8 mouse cellular contexts compared by ENCODE assay signal in genomic region chr7:45465549-45465948, GRCm38 (mm10). TPM values are rescaled to one million over a fixed set of nuclear protein-coding genes. Genes with fewer than 3 reads are reported as not detected.
DNase-seq lines count a peak whose midpoint lies in the region; ATAC-seq and TF ChIP-seq lines count a peak whose summit lies in the region.

No protein-coding gene starts in this region.

- H3K4me3 ChIP-seq in cerebellum, adult 2 months (replicated peaks; ENCODE audit: insufficient read depth, low read depth, low read length): peak overlapping the region; percentile 71
- peak overlapping the region; percentile 76 for H3K4me3 ChIP-seq in C2C12 (ENCODE audit: insufficient read depth, poor library complexity, severe bottlenecking)
- peak overlapping the region; percentile 84 for H3K4me3 ChIP-seq in forebrain, embryonic 15.5 days
- peak overlapping the region; percentile 87 for H3K4me3 ChIP-seq in limb, embryonic 12.5 days (replicated peaks)
- peak overlapping the region; percentile 82 for H3K4me3 ChIP-seq in stomach, embryonic 16.5 days (replicated peaks; ENCODE audit: low read length)

- peaks cover 42% of the 10 kb centered on the region for H3K36me3 ChIP-seq in C2C12 (ENCODE audit: control insufficient read depth, insufficient read depth)
- peaks cover 29% of the 10 kb centered on the region for H3K36me3 ChIP-seq in forebrain, embryonic 15.5 days
- H3K36me3 ChIP-seq in limb, embryonic 12.5 days: peaks cover 49% of the 10 kb centered on the region
- H3K36me3 ChIP-seq in stomach, embryonic 16.5 days (ENCODE audit: control insufficient read depth, insufficient read depth, low read length): peaks cover 5% of the 10 kb centered on the region; the same call in 1 of the 2 replicates

- H3K27ac ChIP-seq in cerebellum, adult 2 months (ENCODE audit: insufficient read depth, low read length): no peak overlapping the region
- H3K27ac ChIP-seq in forebrain, embryonic 15.5 days (replicated peaks): no peak overlapping the region
- no peak overlapping the region for H3K27ac ChIP-seq in limb, embryonic 12.5 days
- no peak overlapping the region for H3K27ac ChIP-seq in stomach, embryonic 16.5 days (ENCODE audit: low read length)

- no peak for TF ChIP-seq POLR2A in cerebellum, adult 2 months (IDR thresholded peaks at IDR 0.05; ENCODE audit: borderline replicate concordance, insufficient read depth, low read length)

- H3K9me3 ChIP-seq in forebrain, embryonic 15.5 days: no peaks in the 10 kb centered on the region
- no peaks in the 10 kb centered on the region for H3K9me3 ChIP-seq in limb, embryonic 12.5 days
- no peaks in the 10 kb centered on the region for H3K9me3 ChIP-seq in stomach, embryonic 16.5 days (replicated peaks; ENCODE audit: control insufficient read depth, low read length)

- H3K4me1 ChIP-seq in cerebellum, adult 2 months (ENCODE audit: control insufficient read depth, insufficient read depth, low read length): no peaks in the 10 kb centered on the region; the same call in 1 of the 2 replicates
- peaks cover 30% of the 10 kb centered on the region for H3K4me1 ChIP-seq in forebrain, embryonic 15.5 days
- peaks cover 23% of the 10 kb centered on the region for H3K4me1 ChIP-seq in limb, embryonic 12.5 days (replicated peaks)
- H3K4me1 ChIP-seq in stomach, embryonic 16.5 days (ENCODE audit: control insufficient read depth, insufficient read depth, low read length): peaks cover 23% of the 10 kb centered on the region

- H3K79me3 ChIP-seq in C2C12 (ENCODE audit: low read depth): peaks cover 36% of the 10 kb centered on the region

- H3K27me3 ChIP-seq in cerebellum, adult 2 months (ENCODE audit: control insufficient read depth, insufficient read depth, low read length): no peaks in the 10 kb centered on the region
- no peaks in the 10 kb centered on the region for H3K27me3 ChIP-seq in C2C12 (ENCODE audit: control insufficient read depth, insufficient read depth, insufficient read length)
- no peaks in the 10 kb centered on the region for H3K27me3 ChIP-seq in forebrain, embryonic 15.5 days
- no peaks in the 10 kb centered on the region for H3K27me3 ChIP-seq in limb, embryonic 12.5 days
- no peaks in the 10 kb centered on the region for H3K27me3 ChIP-seq in stomach, embryonic 16.5 days (ENCODE audit: control insufficient read depth, insufficient read depth, low read length)

- H3ac ChIP-seq in C2C12 (ENCODE audit: control insufficient read depth, insufficient read length, low read depth): peak overlapping the region; percentile 75

- TF ChIP-seq CTCF in cerebellum, adult 2 months (IDR thresholded peaks at IDR 0.05; ENCODE audit: borderline replicate concordance, insufficient read depth, low read depth, low read length): no peak
- no peak for TF ChIP-seq CTCF in C2C12 (IDR thresholded peaks at IDR 0.05; ENCODE audit: control insufficient read depth, insufficient read depth, insufficient read length)

- H3K4me2 ChIP-seq in forebrain, embryonic 15.5 days (replicated peaks): peak overlapping the region; percentile 67
- H3K4me2 ChIP-seq in limb, embryonic 12.5 days: peak overlapping the region; percentile 90
- peak overlapping the region; percentile 86 for H3K4me2 ChIP-seq in stomach, embryonic 16.5 days (ENCODE audit: low read depth, low read length)

- WGBS in cerebellum, adult 2 months: 33% methylated on average over 9 of the region's 9 CpGs
- 76% methylated on average over 9 of the region's 9 CpGs for WGBS in forebrain, embryonic 15.5 days
- WGBS in limb, embryonic 12.5 days: 82% methylated on average over 9 of the region's 9 CpGs
- 68% methylated on average over 9 of the region's 9 CpGs for WGBS in stomach, embryonic 16.5 days

- ATAC-seq in forebrain, embryonic 15.5 days (replicated peaks): no peak
- no peak for ATAC-seq in limb, embryonic 12.5 days (ENCODE audit: insufficient number of reproducible peaks, insufficient read depth, low FRiP score, low TSS enrichment, low read depth)
- no peak for ATAC-seq in stomach, embryonic 16.5 days (ENCODE audit: insufficient read depth, low FRiP score)

- DNase-seq in cerebellum, adult 2 months: peak in 1 of 2 experiments; percentile 37
- no peak for DNase-seq in cerebellum, adult 18-20 months
- no peak for DNase-seq in frontal cortex, postnatal 14 days (ENCODE audit: low spot score in 2 of 2)
- DNase-seq in adipocyte (ENCODE audit: low spot score): no peak

- H3K79me2 ChIP-seq in C2C12 (ENCODE audit: control insufficient read depth, insufficient read depth): peaks cover 44% of the 10 kb centered on the region

- peak overlapping the region; percentile 88 for H3K9ac ChIP-seq in forebrain, embryonic 15.5 days (replicated peaks)
- H3K9ac ChIP-seq in limb, embryonic 12.5 days (replicated peaks): peak overlapping the region; percentile 79; the same call in 1 of the 2 replicates
- peak overlapping the region; percentile 88; the same call in 1 of the 2 replicates for H3K9ac ChIP-seq in stomach, embryonic 16.5 days (ENCODE audit: low read length)

TF ChIP-seq in C2C12, 6 proteins besides CTCF, POLR2A, EP300 and RAD21:
- TF ChIP-seq USF1 (IDR thresholded peaks at IDR 0.05; ENCODE audit: low read depth) (no peak), MYOG (IDR thresholded peaks at IDR 0.05; ENCODE audit: control insufficient read depth, extremely low read depth, insufficient read length) (no peak), MYOD1 (IDR thresholded peaks at IDR 0.05; ENCODE audit: control insufficient read depth, insufficient read length, low read depth) (no peak), MAX (IDR thresholded peaks at IDR 0.05) (no peak), CEBPB (IDR thresholded peaks at IDR 0.05; ENCODE audit: low read depth) (no peak), FOSL1 (IDR thresholded peaks at IDR 0.05; ENCODE audit: insufficient read depth, low read length, poor library complexity, severe bottlenecking) (no peak)

RNA-seq across cellular contexts. Expression of gene Bax, which starts 1.1 kb away (rescaled TPM):
- polyA plus RNA-seq in cerebellum, adult 2 months (2012; rRNA removed): 102 and 103 TPM in 2 replicates
- 642 TPM for polyA plus RNA-seq in C2C12 (2012; fragmentation: generic; extraction: Trizol)
- 288 and 289 TPM in 2 replicates for polyA plus RNA-seq in forebrain, embryonic 15.5 days (2015; fragmentation: Nextera tagmentation; extraction: Ambion mirVana)
- 224 and 230 TPM in 2 replicates for polyA plus RNA-seq in limb, embryonic 12.5 days (2016; fragmentation: Nextera tagmentation; extraction: Ambion mirVana)
- polyA plus RNA-seq in stomach, embryonic 16.5 days (2015; fragmentation: Nextera tagmentation; extraction: Ambion mirVana): 116 and 142 TPM in 2 replicates

RNA-seq across cellular contexts. Expression of gene Ftl1, which starts 5.9 kb away (rescaled TPM):
- polyA plus RNA-seq in cerebellum, adult 2 months (2012; rRNA removed): 463 and 480 TPM in 2 replicates
- polyA plus RNA-seq in C2C12 (2012; fragmentation: generic; extraction: Trizol): 14,288 TPM
- 6,132 and 6,335 TPM in 2 replicates for polyA plus RNA-seq in forebrain, embryonic 15.5 days (2015; fragmentation: Nextera tagmentation; extraction: Ambion mirVana)
- polyA plus RNA-seq in limb, embryonic 12.5 days (2016; fragmentation: Nextera tagmentation; extraction: Ambion mirVana): 4,887 and 4,953 TPM in 2 replicates
- 4,462 and 4,467 TPM in 2 replicates for polyA plus RNA-seq in stomach, embryonic 16.5 days (2015; fragmentation: Nextera tagmentation; extraction: Ambion mirVana)

RNA-seq across cellular contexts. Expression of gene Tulp2, which starts 16.1 kb away (rescaled TPM):
- 0.10 TPM in 1 of 2 replicates, not detected in the other for polyA plus RNA-seq in cerebellum, adult 2 months (2012; rRNA removed)
- not detected for polyA plus RNA-seq in C2C12 (2012; fragmentation: generic; extraction: Trizol)
- polyA plus RNA-seq in forebrain, embryonic 15.5 days (2015; fragmentation: Nextera tagmentation; extraction: Ambion mirVana): 0.14 and 0.18 TPM in 2 replicates
- 1.4 TPM in 2 replicates for polyA plus RNA-seq in limb, embryonic 12.5 days (2016; fragmentation: Nextera tagmentation; extraction: Ambion mirVana)
- 1.4 and 1.5 TPM in 2 replicates for polyA plus RNA-seq in stomach, embryonic 16.5 days (2015; fragmentation: Nextera tagmentation; extraction: Ambion mirVana)

RNA-seq across cellular contexts. Expression of gene Gm45808, which starts 21.1 kb away (rescaled TPM):
- 0.33 TPM in 1 of 2 replicates, not detected in the other for polyA plus RNA-seq in cerebellum, adult 2 months (2012; rRNA removed)
- not detected for polyA plus RNA-seq in C2C12 (2012; fragmentation: generic; extraction: Trizol)
- not detected in 2 replicates for polyA plus RNA-seq in forebrain, embryonic 15.5 days (2015; fragmentation: Nextera tagmentation; extraction: Ambion mirVana)
- polyA plus RNA-seq in limb, embryonic 12.5 days (2016; fragmentation: Nextera tagmentation; extraction: Ambion mirVana): not detected in 2 replicates
- polyA plus RNA-seq in stomach, embryonic 16.5 days (2015; fragmentation: Nextera tagmentation; extraction: Ambion mirVana): not detected in 2 replicates

RNA-seq across cellular contexts. Expression of gene Dhdh, which starts 23.1 kb away (rescaled TPM):
- 4.7 and 5.6 TPM in 2 replicates for polyA plus RNA-seq in cerebellum, adult 2 months (2012; rRNA removed)
- 0.07 TPM for polyA plus RNA-seq in C2C12 (2012; fragmentation: generic; extraction: Trizol)
- 2.3 and 2.6 TPM in 2 replicates for polyA plus RNA-seq in forebrain, embryonic 15.5 days (2015; fragmentation: Nextera tagmentation; extraction: Ambion mirVana)
- 3.2 and 3.3 TPM in 2 replicates for polyA plus RNA-seq in limb, embryonic 12.5 days (2016; fragmentation: Nextera tagmentation; extraction: Ambion mirVana)
- 2.0 and 2.2 TPM in 2 replicates for polyA plus RNA-seq in stomach, embryonic 16.5 days (2015; fragmentation: Nextera tagmentation; extraction: Ambion mirVana)
